ENCODE assay signal across 8 mouse cellular contexts in the genomic region with DNA sequence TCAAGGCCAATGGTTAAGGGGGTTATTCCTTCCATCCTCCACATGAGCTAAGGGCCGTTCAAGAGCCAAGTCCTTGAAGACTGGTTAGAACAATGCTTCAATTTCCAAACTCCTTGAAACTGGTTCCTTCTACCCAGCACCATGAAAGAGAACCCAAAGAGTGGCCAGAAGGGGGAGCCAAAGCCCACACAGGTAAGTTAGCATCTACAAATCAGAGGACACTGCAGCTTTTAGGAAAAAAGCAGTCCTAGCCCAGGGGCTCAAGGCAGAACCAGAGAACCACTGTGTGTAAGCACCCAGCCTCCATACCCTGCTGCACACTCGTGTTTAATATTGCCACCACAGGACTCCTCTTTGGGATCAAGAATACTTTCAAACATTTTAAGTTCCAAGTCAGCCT. TPM values are rescaled to one million over a fixed set of nuclear protein-coding genes. Genes with fewer than 3 reads are reported as not detected.
DNase-seq lines count a peak whose midpoint lies in the region; ATAC-seq and TF ChIP-seq lines count a peak whose summit lies in the region.

No protein-coding gene starts in this region.

- H3K4me1 ChIP-seq in bone marrow macrophage, adult 2 months (ENCODE audit: control insufficient read depth, insufficient read depth, low read length), result peaks cover 51% of the 10 kb centered on the region
- H3K4me1 ChIP-seq in intestine, embryonic 15.5 days (replicated peaks), result no peaks in the 10 kb centered on the region
- no peaks in the 10 kb centered on the region for H3K4me1 ChIP-seq in limb, embryonic 11.5 days (ENCODE audit: control insufficient read depth, insufficient read depth, low read length)

- no peak overlapping the region for H3K27ac ChIP-seq in bone marrow macrophage, adult 2 months (ENCODE audit: insufficient read depth, low read depth, low read length)
- H3K27ac ChIP-seq in intestine, embryonic 15.5 days, result no peak overlapping the region
- H3K27ac ChIP-seq in limb, embryonic 11.5 days (replicated peaks; ENCODE audit: low read depth, low read length), result no peak overlapping the region

- 0 out of 2 replicates have a peak, but pooled peaks cover 9% of the 10 kb centered on the region for H3K36me3 ChIP-seq in intestine, embryonic 15.5 days
- peaks cover 2% of the 10 kb centered on the region; the same call in 1 of the 2 replicates for H3K36me3 ChIP-seq in limb, embryonic 11.5 days (ENCODE audit: control insufficient read depth, insufficient read depth, low read length)

- no peak overlapping the region for H3K4me2 ChIP-seq in intestine, embryonic 15.5 days (replicated peaks)
- no peak overlapping the region for H3K4me2 ChIP-seq in limb, embryonic 11.5 days (ENCODE audit: low read depth, severe bottlenecking)

- no peak for TF ChIP-seq POLR2A in bone marrow macrophage, adult 2 months (IDR thresholded peaks at IDR 0.05; ENCODE audit: borderline replicate concordance, low read depth, low read length)

- WGBS in intestine, embryonic 15.5 days, result 33% methylated on average over 2 of the region's 2 CpGs
- 43% methylated on average over 2 of the region's 2 CpGs for WGBS in limb, embryonic 11.5 days

- H3K4me3 ChIP-seq in bone marrow macrophage, adult 2 months (ENCODE audit: insufficient read depth, low read length), result no peak overlapping the region
- no peak overlapping the region for H3K4me3 ChIP-seq in intestine, embryonic 15.5 days (replicated peaks)
- H3K4me3 ChIP-seq in limb, embryonic 11.5 days (ENCODE audit: low read depth, low read length), result no peak overlapping the region

- no peak overlapping the region for H3K9ac ChIP-seq in intestine, embryonic 15.5 days
- H3K9ac ChIP-seq in limb, embryonic 11.5 days (ENCODE audit: low read length), result no peak overlapping the region

- H3K9me3 ChIP-seq in intestine, embryonic 15.5 days, result no peaks in the 10 kb centered on the region
- no peaks in the 10 kb centered on the region for H3K9me3 ChIP-seq in limb, embryonic 11.5 days (ENCODE audit: control insufficient read depth, low read length)

- peak; percentile 45 for DNase-seq in ovary, postnatal 14 days (ENCODE audit: low spot score)
- DNase-seq in ovary, postnatal 10 days (ENCODE audit: low spot score), result no peak
- DNase-seq in fibroblast of lung, adult 2 months (ENCODE audit: low read depth), result peak; percentile 28
- peak; percentile 78 for DNase-seq in limb, embryonic 11.5 days (ENCODE audit: low spot score)
- DNase-seq in neural tube, embryonic 10.5 days (ENCODE audit: extremely low spot score, low spot score), result peak; percentile 50
- DNase-seq in thymus, postnatal 25 days, result peak; percentile 78

- ATAC-seq in intestine, embryonic 15.5 days, result peak; percentile 51
- ATAC-seq in limb, embryonic 11.5 days (ENCODE audit: insufficient number of reproducible peaks, low FRiP score, low TSS enrichment, low read depth), result no peak

- TF ChIP-seq CTCF in bone marrow macrophage, adult 2 months (IDR thresholded peaks at IDR 0.05; ENCODE audit: low read depth, low read length), result peak; percentile 52

- H3K27me3 ChIP-seq in intestine, embryonic 15.5 days (replicated peaks), result no peaks in the 10 kb centered on the region
- no peaks in the 10 kb centered on the region for H3K27me3 ChIP-seq in limb, embryonic 11.5 days (ENCODE audit: control insufficient read depth, insufficient read depth, low read length)

RNA-seq across cellular contexts. Expression of a gene that starts 11.2 kb away (rescaled TPM):
- polyA plus RNA-seq in bone marrow macrophage, adult 2 months (2012; ENCODE audit: insufficient read depth, insufficient read length, missing spikeins), result 194 and 227 TPM in 2 replicates
- 7.3 and 9.6 TPM in 2 replicates for polyA plus RNA-seq in intestine, embryonic 15.5 days (2015; fragmentation: Nextera tagmentation; extraction: Ambion mirVana)
- polyA plus RNA-seq in limb, embryonic 11.5 days (2014; fragmentation: Nextera tagmentation; extraction: Ambion mirVana), result 1.0 and 1.5 TPM in 2 replicates

RNA-seq across cellular contexts. Expression of a gene that starts 45.6 kb away (rescaled TPM):
- polyA plus RNA-seq in bone marrow macrophage, adult 2 months (2012; ENCODE audit: insufficient read depth, insufficient read length, missing spikeins), result 49.4 and 49.6 TPM in 2 replicates
- 2.8 and 3.1 TPM in 2 replicates for polyA plus RNA-seq in intestine, embryonic 15.5 days (2015; fragmentation: Nextera tagmentation; extraction: Ambion mirVana)
- polyA plus RNA-seq in limb, embryonic 11.5 days (2014; fragmentation: Nextera tagmentation; extraction: Ambion mirVana), result 1.2 and 1.4 TPM in 2 replicates

Comparison
In these comparisons a context has a peak if more than half of its experiments do, and no peak if none do; other contexts are left out.
1. RNA of a gene that starts 11.2 kb away (polyA plus RNA-seq): 194 to 227 TPM in bone marrow macrophage, adult 2 months; 7.3 to 9.6 TPM in intestine, embryonic 15.5 days and 1.0 to 1.5 TPM in limb, embryonic 11.5 days; every median in the first group is over 10 times any median in the second.
2. RNA of a gene that starts 45.6 kb away (polyA plus RNA-seq): 49.4 to 49.6 TPM in bone marrow macrophage, adult 2 months; 2.8 to 3.1 TPM in intestine, embryonic 15.5 days and 1.2 to 1.4 TPM in limb, embryonic 11.5 days; every median in the first group is over 10 times any median in the second.